Mouse (Mus musculus) limb, embryonic 14.5 days (tissue): ENCODE data around the gene Tceanc2. TPM values are rescaled to one million over a fixed set of nuclear protein-coding genes. Genes with fewer than 3 reads are reported as not detected.
A peak's percentile ranks its signal among the peaks of the same experiment; 100 is the strongest.

Source experiments
- ATAC-seq: fragments of 200-750 bp; cut with Nextera tagmentation; 2 replicates; pipeline ENCODE4 v1.8.0; 2017; ENCODE audit warnings: low read depth, moderate number of reproducible peaks, moderate TSS enrichment; ENCODE audit not compliant: low FRiP score
- DNase-seq: peaks from one replicate; pipeline ENCODE4 v3.0.0-alpha.2; 2015; ENCODE audit warnings: low spot score
- H3K27ac ChIP-seq: fragments of 300-500 bp; sonication (generic); replicated peaks from 2 replicates; pipeline ENCODE4 v1.5.1; 2014; ENCODE audit warnings: low read depth, mild to moderate bottlenecking, low read length, moderate library complexity, mixed read lengths
- H3K27me3 ChIP-seq: fragments of 300-500 bp; sonication (generic); 2 replicates; pipeline ENCODE4 v1.6.1; 2014; ENCODE audit warnings: low read length, mixed read lengths; ENCODE audit not compliant: control insufficient read depth, insufficient read depth
- H3K36me3 ChIP-seq: fragments of 300-500 bp; sonication (generic); 2 replicates; pipeline ENCODE4 v1.6.1; 2014; ENCODE audit warnings: mild to moderate bottlenecking, low read length, moderate library complexity, mixed read lengths; ENCODE audit not compliant: control insufficient read depth, insufficient read depth
- H3K4me1 ChIP-seq: fragments of 300-500 bp; sonication (generic); 2 replicates; pipeline ENCODE4 v1.6.1; 2014; ENCODE audit warnings: antibody characterized with exemption, low read length, mixed read lengths; ENCODE audit not compliant: control insufficient read depth, insufficient read depth
- H3K4me2 ChIP-seq: fragments of 300-500 bp; sonication (generic); replicated peaks from 2 replicates; pipeline ENCODE4 v1.6.1; 2014; ENCODE audit warnings: low read depth, mild to moderate bottlenecking, low read length, moderate library complexity; ENCODE audit not compliant: severe bottlenecking
- H3K4me3 ChIP-seq: fragments of 300-500 bp; sonication (generic); replicated peaks from 2 replicates; pipeline ENCODE4 v1.5.1; 2014; ENCODE audit warnings: low read length
- H3K9ac ChIP-seq: fragments of 300-500 bp; sonication (generic); 2 replicates; pipeline ENCODE4 v1.6.1; 2014; ENCODE audit warnings: mild to moderate bottlenecking, low read depth, low read length, moderate library complexity; ENCODE audit not compliant: severe bottlenecking
- H3K9me3 ChIP-seq: fragments of 300-500 bp; sonication (generic); 2 replicates; pipeline ENCODE4 v1.6.1; 2016; ENCODE audit warnings: low read length; ENCODE audit not compliant: control insufficient read depth
- POLR2A ChIP-seq: fragments of 200-500 bp; IDR thresholded peaks from 2 replicates; pipeline ENCODE4 v1.8.0; 2012; ENCODE audit warnings: inconsistent platforms, mild to moderate bottlenecking, moderate library complexity, borderline replicate concordance; ENCODE audit not compliant: insufficient read depth, insufficient read length; ENCODE audit errors: extremely low read depth
- WGBS: fragments of 180-500 bp; shearing (Covaris S2); extraction: QIAGEN DNeasy Blood & Tissue Kit; methylation state at CpG from one replicate; pipeline ENCODE4 v1.1.7; 2014; 5-methylcytosine and 5-hydroxymethylcytosine counted together
- polyA plus RNA-seq, 2 experiments: library from polyadenylated mRNA; depleted of rRNA in 1 of 2; stranded (reverse) in 1 of 2; unstranded in 1 of 2; fragments of >200 nt; fragmentation: Nextera tagmentation in 1 of 2; extraction: Ambion mirVana in 1 of 2; gene quantifications; 2 replicates each; pipeline versions ENCODE4 v1.2.1 to v1.2.3; 2012 to 2014

Tceanc2 gene
- polyA plus RNA-seq, 2 experiments: 16.7 to 27.6 TPM

- H3K27ac ChIP-seq: peak overlapping the region; percentile 70
- H3K4me2 ChIP-seq: no peak overlapping the region
- WGBS: 30% methylated on average over 3 of the region's 3 CpGs
Observed at GRCm38 (mm10) chr4:107185703-107186102, 6.8 kb upstream of the Tceanc2 start.

GRCm38 (mm10) chr4:107183203-107183602 is 4.3 kb upstream of the Tceanc2 start:
- Histone ChIP-seq H3K4me2 (no peak overlapping the region), H3K9ac (no peak overlapping the region), H3K36me3 (peaks cover 18% of the 10 kb centered on the region), H3K4me1 (peaks cover 30% of the 10 kb centered on the region), H3K4me3 (no peak overlapping the region), H3K27me3 (no peaks in the 10 kb centered on the region), H3K27ac (no peak overlapping the region), H3K9me3 (no peaks in the 10 kb centered on the region)
- ATAC-seq: no peak
- WGBS: 88% methylated on average over 4 of the region's 4 CpGs
- no peak for DNase-seq
- no peak for TF ChIP-seq POLR2A

More at GRCm38 (mm10) chr4:107185703-107186102, 6.8 kb upstream of the Tceanc2 start:
- Histone ChIP-seq H3K27me3 (no peaks in the 10 kb centered on the region), H3K9me3 (no peaks in the 10 kb centered on the region), H3K4me1 (peaks cover 20% of the 10 kb centered on the region), H3K9ac (no peak overlapping the region), H3K36me3 (peaks cover 41% of the 10 kb centered on the region), H3K4me3 (no peak overlapping the region)
- ATAC-seq (no peak; the same call in 1 of the 2 replicates), DNase-seq (peak; percentile 67)
- TF ChIP-seq POLR2A: no peak

GRCm38 (mm10) chr4:107182796-107183195 is 3.9 kb upstream of the Tceanc2 start:
- no peak overlapping the region for H3K9ac ChIP-seq
- DNase-seq (no peak), ATAC-seq (no peak)
- no peak for TF ChIP-seq POLR2A
- H3K4me3 ChIP-seq: no peak overlapping the region
- H3K27ac ChIP-seq: no peak overlapping the region
- H3K27me3 ChIP-seq: no peaks in the 10 kb centered on the region
- H3K4me1 ChIP-seq: peaks cover 30% of the 10 kb centered on the region
- H3K4me2 ChIP-seq: no peak overlapping the region
- WGBS: 52% methylated on average over 2 of the region's 2 CpGs
- H3K36me3 ChIP-seq: peaks cover 14% of the 10 kb centered on the region
- no peaks in the 10 kb centered on the region for H3K9me3 ChIP-seq

GRCm38 (mm10) chr4:107181866-107182265 is 3.0 kb upstream of the Tceanc2 start:
- no peak for DNase-seq
- Histone ChIP-seq H3K4me3 (no peak overlapping the region), H3K9me3 (no peaks in the 10 kb centered on the region), H3K4me1 (peaks cover 38% of the 10 kb centered on the region), H3K36me3 (peaks cover 6% of the 10 kb centered on the region), H3K27ac (no peak overlapping the region), H3K4me2 (no peak overlapping the region), H3K27me3 (no peaks in the 10 kb centered on the region), H3K9ac (no peak overlapping the region)
- no peak for ATAC-seq
- no peak for TF ChIP-seq POLR2A
- 81% methylated on average over 6 of the region's 6 CpGs for WGBS

- H3K4me3 ChIP-seq: no peak overlapping the region
- H3K4me2 ChIP-seq: no peak overlapping the region
- TF ChIP-seq POLR2A: no peak
- H3K27me3 ChIP-seq: no peaks in the 10 kb centered on the region
- ATAC-seq (no peak), DNase-seq (no peak)
- H3K9ac ChIP-seq: no peak overlapping the region
- no peaks in the 10 kb centered on the region for H3K36me3 ChIP-seq
- peaks cover 35% of the 10 kb centered on the region for H3K4me1 ChIP-seq
- no peaks in the 10 kb centered on the region for H3K9me3 ChIP-seq
- H3K27ac ChIP-seq: no peak overlapping the region
Observed at GRCm38 (mm10) chr4:107180746-107181145, 1.8 kb upstream of the Tceanc2 start.

- no peak for ATAC-seq
- Histone ChIP-seq H3K9ac (peak overlapping the region; percentile 77), H3K4me1 (peaks cover 31% of the 10 kb centered on the region), H3K9me3 (no peaks in the 10 kb centered on the region), H3K27ac (peak overlapping the region; percentile 93), H3K4me3 (peak overlapping the region; percentile 71), H3K27me3 (no peaks in the 10 kb centered on the region), H3K36me3 (peaks cover 5% of the 10 kb centered on the region; the same call in 1 of the 2 replicates), H3K4me2 (peak overlapping the region; percentile 65)
- peak; percentile 9 for DNase-seq
- 7% methylated on average over 8 of the region's 8 CpGs for WGBS
- TF ChIP-seq POLR2A: no peak
Observed at GRCm38 (mm10) chr4:107179561-107179960, 645 bp upstream of the Tceanc2 start.
